Mouse (Mus musculus) yolk sac, embryonic 10.5 days (tissue): ENCODE data around the gene Ceacam12.
"Not testable (repeated sequence)": the region's sequence is repeated elsewhere in the genome, so short reads cannot be mapped to it uniquely, and the experiment has no call there.

Experiments used
- DNase-seq: peaks from one replicate; pipeline ENCODE4 v3.0.0-alpha.2; 2017; ENCODE audit warnings: low spot score

The Ceacam12 gene

GRCm38 (mm10) chr7:18065629-18066028, at the start of gene Ceacam12:
Gene Ceacam12, plus strand, starts transcription at chr7:18065929.
- no peak for DNase-seq

- DNase-seq, result not testable (repeated sequence)
Measured at GRCm38 (mm10) chr7:18073821-18074220, 8.1 kb downstream of the Ceacam12 start.

GRCm38 (mm10) chr7:18100785-18101184, 35.1 kb downstream of the Ceacam12 start:
- no peak for DNase-seq
